Mouse (Mus musculus): ENCODE data around the gene Fam20b. TPM values are rescaled to one million over a fixed set of nuclear protein-coding genes. Genes with fewer than 3 reads are reported as not detected.

Fam20b gene
- polyA plus RNA-seq, 1 experiment from 2014 or later, result 10.0 TPM

- Histone ChIP-seq H3K9ac (no peak overlapping the region), H3K36me3 (peaks cover 63% of the 10 kb centered on the region), H3K27ac (no peak overlapping the region), H3K4me1 (replicated peaks) (peaks cover 6% of the 10 kb centered on the region; the same call in 1 of the 2 replicates), H3K4me2 (no peak overlapping the region), H3K9me3 (replicated peaks) (0 out of 2 replicates have a peak, but pooled peaks cover 3% of the 10 kb centered on the region), H3K4me3 (replicated peaks) (no peak overlapping the region), H3K27me3 (no peaks in the 10 kb centered on the region)
- 80% methylated on average over 8 of the region's 8 CpGs for WGBS (ENCODE audit: insufficient replicate concordance)
- DNase-seq (no peak), ATAC-seq (ENCODE audit: low read depth) (no peak)
Measured at GRCm38 (mm10) chr1:156629984-156630383, 88.9 kb downstream of the Fam20b start.

Other genes with a start within 250 kb of the Fam20b start
- gene Soat1, start 244.8 kb downstream of the Fam20b start, polyA plus RNA-seq (2015; fragmentation: Nextera tagmentation; extraction: Ambion mirVana), result 16.1 and 18.3 TPM in 2 replicates
- 0.30 and 0.51 TPM in 2 replicates for gene Gm10031, start 195.1 kb downstream of the Fam20b start, polyA plus RNA-seq (2015; fragmentation: Nextera tagmentation; extraction: Ambion mirVana)
- 1.3 and 1.5 TPM in 2 replicates for gene Abl2, start 160.3 kb downstream of the Fam20b start, polyA plus RNA-seq (2015; fragmentation: Nextera tagmentation; extraction: Ambion mirVana)
- 3.4 and 4.6 TPM in 2 replicates for gene Tor3a, start 44.7 kb downstream of the Fam20b start, polyA plus RNA-seq (2015; fragmentation: Nextera tagmentation; extraction: Ambion mirVana)
- 0.23 and 0.48 TPM in 2 replicates for gene Angptl1, start 119.5 kb upstream of the Fam20b start, polyA plus RNA-seq (2015; fragmentation: Nextera tagmentation; extraction: Ambion mirVana)
- gene Ralgps2, start 220.5 kb upstream of the Fam20b start, polyA plus RNA-seq (2015; fragmentation: Nextera tagmentation; extraction: Ambion mirVana), result 21.0 TPM in 2 replicates

Data from liver, embryonic 13.5 days (tissue).